Mouse (Mus musculus) forebrain, embryonic 12.5 days (tissue): ENCODE data around the gene Sbf1. TPM values are rescaled to one million over a fixed set of nuclear protein-coding genes. Genes with fewer than 3 reads are reported as not detected.
A peak's percentile ranks its signal among the peaks of the same experiment; 100 is the strongest.

Source experiments
- ATAC-seq: fragments of 200-750 bp; cut with Nextera tagmentation; 2 replicates; pipeline ENCODE4 v1.8.0; 2017; ENCODE audit warnings: moderate TSS enrichment; ENCODE audit not compliant: low FRiP score
- H3K27ac ChIP-seq: fragments of 300-500 bp; sonication (generic); 2 replicates; pipeline ENCODE4 v1.5.1; 2016; ENCODE audit warnings: mild to moderate bottlenecking
- H3K27me3 ChIP-seq: fragments of 300-500 bp; sonication (generic); 2 replicates; pipeline ENCODE4 v1.6.1; 2016; ENCODE audit warnings: mild to moderate bottlenecking
- H3K36me3 ChIP-seq: fragments of 300-500 bp; sonication (generic); replicated peaks from 2 replicates; pipeline ENCODE4 v1.6.1; 2016; ENCODE audit warnings: mild to moderate bottlenecking
- H3K4me1 ChIP-seq: fragments of 300-500 bp; sonication (generic); 2 replicates; pipeline ENCODE4 v1.6.1; 2016
- H3K4me2 ChIP-seq: fragments of 300-500 bp; sonication (generic); 2 replicates; pipeline ENCODE4 v1.6.1; 2016; ENCODE audit warnings: mild to moderate bottlenecking, moderate library complexity
- H3K4me3 ChIP-seq: fragments of 300-500 bp; sonication (generic); replicated peaks from 2 replicates; pipeline ENCODE4 v1.5.1; 2016; ENCODE audit warnings: mild to moderate bottlenecking
- H3K9ac ChIP-seq: fragments of 300-500 bp; sonication (generic); 2 replicates; pipeline ENCODE4 v1.6.1; 2016; ENCODE audit warnings: mild to moderate bottlenecking
- H3K9me3 ChIP-seq: fragments of 300-500 bp; sonication (generic); 2 replicates; pipeline ENCODE4 v1.6.1; 2016
- WGBS: fragments of 180-500 bp; shearing (Covaris S2); methylation state at CpG from one replicate; pipeline ENCODE4 v1.1.7; 2016; 5-methylcytosine and 5-hydroxymethylcytosine counted together
- polyA plus RNA-seq: library from polyadenylated mRNA; unstranded; fragments of >200 nt; fragmentation: Nextera tagmentation; extraction: Ambion mirVana; gene quantifications from 2 replicates; pipeline ENCODE4 v1.2.1, GENCODE M21; 2016

Sbf1 gene
- polyA plus RNA-seq, 1 experiment from 2014 or later = 82.5 TPM

- no peak overlapping the region for H3K4me3 ChIP-seq
- no peak for ATAC-seq
- WGBS = 90% methylated on average over 3 of the region's 3 CpGs
- H3K27ac ChIP-seq = no peak overlapping the region
- no peak overlapping the region for H3K9ac ChIP-seq
- no peaks in the 10 kb centered on the region for H3K27me3 ChIP-seq
- no peaks in the 10 kb centered on the region for H3K4me1 ChIP-seq
- H3K36me3 ChIP-seq = peaks cover 94% of the 10 kb centered on the region
- H3K9me3 ChIP-seq = no peaks in the 10 kb centered on the region
- no peak overlapping the region for H3K4me2 ChIP-seq
These were observed 23.6 kb downstream of the Sbf1 start for GRCm38 (mm10) chr15:89291521-89291920.

GRCm38 (mm10) chr15:89289455-89289854 is 25.7 kb downstream of the Sbf1 start:
- no peak for ATAC-seq
- peaks cover 93% of the 10 kb centered on the region for H3K36me3 ChIP-seq
- 97% methylated on average over 11 of the region's 11 CpGs for WGBS

GRCm38 (mm10) chr15:89288227-89288767 is 26.8 kb downstream of the Sbf1 start:
- 93% methylated on average over 23 of the region's 23 CpGs for WGBS
- H3K4me2 ChIP-seq = no peak overlapping the region
- ATAC-seq = peak; percentile 25; the same call in 1 of the 2 replicates
- no peaks in the 10 kb centered on the region for H3K27me3 ChIP-seq
- no peak overlapping the region for H3K4me3 ChIP-seq
- H3K9me3 ChIP-seq = no peaks in the 10 kb centered on the region
- H3K9ac ChIP-seq = no peak overlapping the region
- H3K4me1 ChIP-seq = no peaks in the 10 kb centered on the region
- H3K36me3 ChIP-seq = peaks cover 93% of the 10 kb centered on the region
- H3K27ac ChIP-seq = no peak overlapping the region

More at GRCm38 (mm10) chr15:89289455-89289854, 25.7 kb downstream of the Sbf1 start:
- Histone ChIP-seq H3K9ac (no peak overlapping the region), H3K9me3 (no peaks in the 10 kb centered on the region), H3K4me3 (no peak overlapping the region), H3K27me3 (no peaks in the 10 kb centered on the region), H3K4me2 (no peak overlapping the region), H3K4me1 (no peaks in the 10 kb centered on the region), H3K27ac (no peak overlapping the region)

- Histone ChIP-seq H3K4me1 (no peaks in the 10 kb centered on the region), H3K27ac (no peak overlapping the region), H3K36me3 (peaks cover 93% of the 10 kb centered on the region), H3K9me3 (no peaks in the 10 kb centered on the region), H3K4me2 (no peak overlapping the region), H3K4me3 (no peak overlapping the region), H3K27me3 (no peaks in the 10 kb centered on the region), H3K9ac (no peak overlapping the region)
- 89% methylated on average over 5 of the region's 5 CpGs for WGBS
- ATAC-seq = no peak
These were observed 28.5 kb downstream of the Sbf1 start for GRCm38 (mm10) chr15:89286582-89286981.

GRCm38 (mm10) chr15:89286114-89286513 is 29.0 kb downstream of the Sbf1 start:
- H3K27ac ChIP-seq = no peak overlapping the region
- H3K9me3 ChIP-seq = no peaks in the 10 kb centered on the region
- 92% methylated on average over 7 of the region's 7 CpGs for WGBS
- H3K36me3 ChIP-seq = peaks cover 93% of the 10 kb centered on the region
- H3K9ac ChIP-seq = no peak overlapping the region
- ATAC-seq = no peak
- no peak overlapping the region for H3K4me3 ChIP-seq
- no peak overlapping the region for H3K4me2 ChIP-seq
- H3K4me1 ChIP-seq = no peaks in the 10 kb centered on the region
- H3K27me3 ChIP-seq = no peaks in the 10 kb centered on the region

- Histone ChIP-seq H3K27me3 (no peaks in the 10 kb centered on the region), H3K9me3 (no peaks in the 10 kb centered on the region), H3K4me2 (no peak overlapping the region), H3K36me3 (peaks cover 93% of the 10 kb centered on the region), H3K4me1 (no peaks in the 10 kb centered on the region), H3K9ac (no peak overlapping the region), H3K4me3 (no peak overlapping the region), H3K27ac (no peak overlapping the region)
- 97% methylated on average over 5 of the region's 5 CpGs for WGBS
- ATAC-seq = no peak
These were observed 29.6 kb downstream of the Sbf1 start for GRCm38 (mm10) chr15:89285478-89285877.

GRCm38 (mm10) chr15:89285004-89285403 is 30.1 kb downstream of the Sbf1 start:
- Histone ChIP-seq H3K9me3 (no peaks in the 10 kb centered on the region), H3K36me3 (peaks cover 94% of the 10 kb centered on the region), H3K4me2 (no peak overlapping the region), H3K27ac (no peak overlapping the region), H3K4me1 (no peaks in the 10 kb centered on the region), H3K27me3 (no peaks in the 10 kb centered on the region), H3K9ac (no peak overlapping the region), H3K4me3 (no peak overlapping the region)
- no peak for ATAC-seq

GRCm38 (mm10) chr15:89284094-89284493 is 31.0 kb downstream of the Sbf1 start:
- Histone ChIP-seq H3K27ac (no peak overlapping the region), H3K4me1 (no peaks in the 10 kb centered on the region), H3K27me3 (no peaks in the 10 kb centered on the region), H3K9me3 (no peaks in the 10 kb centered on the region), H3K9ac (no peak overlapping the region), H3K4me2 (no peak overlapping the region), H3K4me3 (no peak overlapping the region), H3K36me3 (peaks cover 94% of the 10 kb centered on the region)
- 87% methylated on average over 2 of the region's 2 CpGs for WGBS
- ATAC-seq = no peak

GRCm38 (mm10) chr15:89282546-89282945 is 32.6 kb downstream of the Sbf1 start:
- Histone ChIP-seq H3K36me3 (peaks cover 94% of the 10 kb centered on the region), H3K27me3 (no peaks in the 10 kb centered on the region), H3K4me2 (no peak overlapping the region), H3K4me3 (no peak overlapping the region), H3K4me1 (no peaks in the 10 kb centered on the region), H3K27ac (no peak overlapping the region), H3K9ac (no peak overlapping the region), H3K9me3 (no peaks in the 10 kb centered on the region)
- WGBS = 85% methylated on average over 6 of the region's 6 CpGs
- no peak for ATAC-seq

GRCm38 (mm10) chr15:89277366-89277765 is 37.7 kb downstream of the Sbf1 start:
- Histone ChIP-seq H3K4me3 (no peak overlapping the region), H3K4me1 (no peaks in the 10 kb centered on the region), H3K9me3 (no peaks in the 10 kb centered on the region), H3K9ac (no peak overlapping the region), H3K27ac (no peak overlapping the region), H3K27me3 (no peaks in the 10 kb centered on the region), H3K4me2 (no peak overlapping the region), H3K36me3 (peaks cover 94% of the 10 kb centered on the region)
- 96% methylated on average over 4 of the region's 4 CpGs for WGBS
- ATAC-seq = no peak

GRCm38 (mm10) chr15:89275497-89275896 is 39.6 kb downstream of the Sbf1 start:
- ATAC-seq = no peak

GRCm38 (mm10) chr15:89264485-89264884 is 50.6 kb downstream of the Sbf1 start:
- Histone ChIP-seq H3K4me2 (no peak overlapping the region), H3K9ac (no peak overlapping the region), H3K27me3 (no peaks in the 10 kb centered on the region), H3K27ac (no peak overlapping the region), H3K4me3 (no peak overlapping the region), H3K9me3 (no peaks in the 10 kb centered on the region), H3K4me1 (no peaks in the 10 kb centered on the region), H3K36me3 (peaks cover 64% of the 10 kb centered on the region)
- ATAC-seq = no peak
- WGBS = 88% methylated on average over 5 of the region's 5 CpGs

More at GRCm38 (mm10) chr15:89275497-89275896, 39.6 kb downstream of the Sbf1 start:
- 87% methylated on average over 3 of the region's 3 CpGs for WGBS
- Histone ChIP-seq H3K4me3 (no peak overlapping the region), H3K4me1 (no peaks in the 10 kb centered on the region), H3K27me3 (no peaks in the 10 kb centered on the region), H3K4me2 (no peak overlapping the region), H3K9ac (no peak overlapping the region), H3K36me3 (peaks cover 87% of the 10 kb centered on the region), H3K9me3 (no peaks in the 10 kb centered on the region), H3K27ac (no peak overlapping the region)

- no peak overlapping the region for H3K27ac ChIP-seq
- H3K4me2 ChIP-seq = no peak overlapping the region
- H3K36me3 ChIP-seq = peaks cover 63% of the 10 kb centered on the region
- WGBS = 93% methylated on average over 5 of the region's 5 CpGs
- no peaks in the 10 kb centered on the region for H3K27me3 ChIP-seq
- ATAC-seq = no peak
- no peak overlapping the region for H3K9ac ChIP-seq
- H3K4me1 ChIP-seq = peaks cover 17% of the 10 kb centered on the region
- H3K9me3 ChIP-seq = no peaks in the 10 kb centered on the region
- H3K4me3 ChIP-seq = no peak overlapping the region
These were observed 56.1 kb downstream of the Sbf1 start for GRCm38 (mm10) chr15:89258997-89259396.
